16 mouse cellular contexts compared by ENCODE assay signal in the genomic region with DNA sequence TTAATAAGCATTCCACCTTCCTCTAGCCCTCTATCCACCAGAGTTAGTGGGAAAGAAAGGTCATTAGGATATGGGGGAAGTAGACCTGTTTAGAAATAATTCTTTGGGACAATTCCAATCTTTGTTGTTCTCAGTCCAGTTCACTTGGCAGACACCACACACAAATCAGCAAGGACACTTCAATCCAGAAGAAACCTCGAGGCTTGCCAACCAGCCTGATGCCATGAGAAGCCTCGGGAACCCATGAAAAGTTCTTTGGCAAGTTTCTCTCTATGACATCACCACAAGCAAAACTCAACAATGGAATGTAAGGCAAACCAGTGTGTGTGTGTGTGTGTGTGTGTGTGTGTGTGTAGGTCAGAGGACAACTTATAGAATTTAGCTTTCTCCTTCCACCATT. TPM values are rescaled to one million over a fixed set of nuclear protein-coding genes. Genes with fewer than 3 reads are reported as not detected.
"Had no signal": no experiment of that assay in that cellular context is flagged by ENCODE, and none has a peak within 500 bp of the region (broad histone marks: within the 10 kb centered on the region; RNA-seq: fewer than 3 reads in every experiment).

No protein-coding gene starts in this region.

- H3K27ac ChIP-seq: left cerebral cortex, adult 2 months; limb, embryonic 10.5 days; liver, embryonic 15.5 days; midbrain, embryonic 13.5 days; stomach, postnatal 0 days had no signal

- H3K4me1 ChIP-seq: liver, embryonic 15.5 days had no signal

- DNase-seq: kidney, postnatal 14 days; lung, adult 2 months; lung, postnatal 36 days; right cerebral cortex, adult 18-20 months; right cerebral cortex, postnatal 25 days; thymus, adult 2 months; thymus, postnatal 25 days had no signal

- H3K36me3 ChIP-seq: limb, embryonic 10.5 days; liver, embryonic 15.5 days; midbrain, embryonic 13.5 days had no signal

- H3K4me3 ChIP-seq: left cerebral cortex, adult 2 months; limb, embryonic 10.5 days; liver, embryonic 15.5 days; midbrain, embryonic 13.5 days had no signal

RNA-seq across cellular contexts. Expression of gene Ccdc190, which starts 3.9 kb away (rescaled TPM):
- total RNA-seq: megakaryocyte progenitor cell, adult 5-6 weeks had no signal
- polyA plus RNA-seq: limb, embryonic 10.5 days; liver, embryonic 11.5 days; liver, embryonic 15.5 days; lung, postnatal 0 days; small intestine, adult 2 months had no signal
